Mouse (Mus musculus) liver, embryonic 18 days (tissue): ENCODE results near the gene Olfr49. TPM values are rescaled to one million over a fixed set of nuclear protein-coding genes. Genes with fewer than 3 reads are reported as not detected.

ENCODE experiments used
- polyA plus RNA-seq: library from polyadenylated mRNA; depleted of rRNA; stranded (reverse); fragments of >200 nt; gene quantifications from 2 replicates; pipeline ENCODE4 v1.2.3, GENCODE M21; 2012; rRNA removed

The Olfr49 gene
- polyA plus RNA-seq, result not detected in 2 replicates

GRCm38 (mm10) chr14:54284839-54285238 is at the start of gene Olfr49:
TSS of gene Olfr49 (minus strand) at chr14:54284939.

GRCm38 (mm10) chr14:54253741-54254291 is 30.9 kb downstream of the Olfr49 start, which contains the start of the genes Dad1 and Abhd4:
TSS of gene Dad1 (minus strand) at chr14:54254104.
TSS of gene Abhd4 (plus strand) at chr14:54254188.

Other genes starting within 250 kb of the Olfr49 start
- 187 and 201 TPM in 2 replicates for gene Dad1, start 30.8 kb downstream of the Olfr49 start, polyA plus RNA-seq
- gene Abhd4, start 30.8 kb downstream of the Olfr49 start, polyA plus RNA-seq, result 8.4 and 8.7 TPM in 2 replicates
- gene Oxa1l, start 75.9 kb upstream of the Olfr49 start, polyA plus RNA-seq, result 34.9 and 37.1 TPM in 2 replicates
- gene Slc7a7, start 132.8 kb upstream of the Olfr49 start, polyA plus RNA-seq, result 9.8 and 10.9 TPM in 2 replicates
- 152 and 163 TPM in 2 replicates for gene Mrpl52, start 142.0 kb upstream of the Olfr49 start, polyA plus RNA-seq
- 33.5 and 38.8 TPM in 2 replicates for gene Mmp14, start 146.7 kb upstream of the Olfr49 start, polyA plus RNA-seq
- gene Lrp10, start 179.2 kb upstream of the Olfr49 start, polyA plus RNA-seq, result 16.5 and 18.2 TPM in 2 replicates
- 0.58 and 0.70 TPM in 2 replicates for gene Rem2, start 191.2 kb upstream of the Olfr49 start, polyA plus RNA-seq
- 16.9 and 17.1 TPM in 2 replicates for gene Prmt5, start 232.6 kb upstream of the Olfr49 start, polyA plus RNA-seq